Mouse (Mus musculus): ENCODE data around the gene Clta.
"Not testable (repeated sequence)": the region's sequence is repeated elsewhere in the genome, so short reads cannot be mapped to it uniquely, and the experiment has no call there.

DNA sequence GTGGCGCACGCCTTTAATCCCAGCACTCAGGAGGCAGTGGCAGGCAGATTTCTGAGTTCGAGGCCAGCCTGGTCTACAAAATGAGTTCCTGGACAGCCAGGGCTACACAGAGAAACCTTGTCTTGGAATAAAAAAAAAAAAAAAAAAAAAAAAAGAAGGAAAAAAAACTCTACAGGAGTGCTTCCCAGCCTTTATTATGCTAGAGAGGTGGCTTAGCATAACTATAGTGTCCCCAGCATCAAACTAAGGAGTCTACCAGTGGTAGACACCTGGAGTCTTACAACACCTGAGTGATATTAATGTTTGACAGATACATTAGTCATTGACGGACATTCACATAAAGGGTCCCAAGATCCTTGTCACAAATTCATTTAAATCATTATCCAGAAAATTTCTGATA is 38.9 kb downstream of the Clta start:
- TF ChIP-seq CTCF (IDR thresholded peaks at IDR 0.05); EP300 (IDR thresholded peaks at IDR 0.05; ENCODE audit: insufficient read depth, low read depth, low read length); POLR2A (IDR thresholded peaks at IDR 0.05; ENCODE audit: insufficient read depth, low read depth, low read length): not testable (repeated sequence)

Measured in heart, adult 2 months (tissue).